Mouse (Mus musculus): ENCODE measurements around the gene Fam173a.
"Not testable (repeated sequence)": the region's sequence is repeated elsewhere in the genome, so short reads cannot be mapped to it uniquely, and the experiment has no call there.

The Fam173a gene

GRCm38 (mm10) chr17:25828712-25829557 is 36.2 kb upstream of the Fam173a start, which contains the start of gene Jmjd8:
TSS of gene Jmjd8 (plus strand) at chr17:25828867.
- DNase-seq (ENCODE audit: low spot score in 2 of 2): peak; percentile 75 to 80

- no peak for DNase-seq (ENCODE audit: low spot score in 2 of 2)
These were observed 35.5 kb upstream of the Fam173a start for GRCm38 (mm10) chr17:25828223-25828594.

GRCm38 (mm10) chr17:25827546-25828222 is 35.0 kb upstream of the Fam173a start:
- DNase-seq (ENCODE audit: low spot score in 2 of 2): no peak

- DNase-seq (ENCODE audit: low spot score in 2 of 2): no peak
These were observed 34.3 kb upstream of the Fam173a start for GRCm38 (mm10) chr17:25827011-25827410.

- no peak for DNase-seq (ENCODE audit: low spot score in 2 of 2)
These were observed 33.4 kb upstream of the Fam173a start for GRCm38 (mm10) chr17:25825984-25826570.

- DNase-seq (ENCODE audit: low spot score in 2 of 2): no peak
These were observed 32.6 kb upstream of the Fam173a start for GRCm38 (mm10) chr17:25825311-25825710.

- DNase-seq (ENCODE audit: low spot score in 2 of 2): no peak
These were observed 31.9 kb upstream of the Fam173a start for GRCm38 (mm10) chr17:25824362-25825142.

- peak in 1 of 2 experiments; percentile 75 for DNase-seq (ENCODE audit: low spot score in 2 of 2)
These were observed 30.8 kb upstream of the Fam173a start, which contains the start of gene Wdr24 for GRCm38 (mm10) chr17:25823452-25823851. TSS of gene Wdr24 (plus strand) at chr17:25823627.

GRCm38 (mm10) chr17:25818851-25819780 is 26.4 kb upstream of the Fam173a start:
- DNase-seq (ENCODE audit: low spot score in 2 of 2): no peak

- no peak for DNase-seq (ENCODE audit: low spot score in 2 of 2)
These were observed 25.0 kb upstream of the Fam173a start for GRCm38 (mm10) chr17:25817662-25818061.

GRCm38 (mm10) chr17:25813471-25813870 is 20.8 kb upstream of the Fam173a start:
- peak in 1 of 2 experiments; percentile 71 for DNase-seq (ENCODE audit: low spot score in 2 of 2)

- DNase-seq (ENCODE audit: low spot score in 2 of 2): no peak
These were observed 18.2 kb upstream of the Fam173a start for GRCm38 (mm10) chr17:25810890-25811289.

- no peak for DNase-seq (ENCODE audit: low spot score in 2 of 2)
These were observed 17.1 kb upstream of the Fam173a start for GRCm38 (mm10) chr17:25809606-25810340.

GRCm38 (mm10) chr17:25808789-25809605 is 16.3 kb upstream of the Fam173a start, which contains the start of gene Fbxl16:
TSS of gene Fbxl16 (plus strand) at chr17:25809085.
- DNase-seq (ENCODE audit: low spot score in 2 of 2): peak; percentile 86 to 88

GRCm38 (mm10) chr17:25808028-25808427 is 15.3 kb upstream of the Fam173a start:
- no peak for DNase-seq (ENCODE audit: low spot score in 2 of 2)

- DNase-seq (ENCODE audit: low spot score in 2 of 2): not testable (repeated sequence)
These were observed 14.8 kb upstream of the Fam173a start for GRCm38 (mm10) chr17:25807452-25807851.

GRCm38 (mm10) chr17:25806507-25806906 is 13.8 kb upstream of the Fam173a start:
- DNase-seq (ENCODE audit: low spot score in 2 of 2): no peak

- DNase-seq (ENCODE audit: low spot score in 2 of 2): peak; percentile 79 to 89
These were observed 10.3 kb upstream of the Fam173a start for GRCm38 (mm10) chr17:25802825-25803517.
